Comparison of ENCODE assay signal across 8 mouse cellular contexts in the genomic region with DNA sequence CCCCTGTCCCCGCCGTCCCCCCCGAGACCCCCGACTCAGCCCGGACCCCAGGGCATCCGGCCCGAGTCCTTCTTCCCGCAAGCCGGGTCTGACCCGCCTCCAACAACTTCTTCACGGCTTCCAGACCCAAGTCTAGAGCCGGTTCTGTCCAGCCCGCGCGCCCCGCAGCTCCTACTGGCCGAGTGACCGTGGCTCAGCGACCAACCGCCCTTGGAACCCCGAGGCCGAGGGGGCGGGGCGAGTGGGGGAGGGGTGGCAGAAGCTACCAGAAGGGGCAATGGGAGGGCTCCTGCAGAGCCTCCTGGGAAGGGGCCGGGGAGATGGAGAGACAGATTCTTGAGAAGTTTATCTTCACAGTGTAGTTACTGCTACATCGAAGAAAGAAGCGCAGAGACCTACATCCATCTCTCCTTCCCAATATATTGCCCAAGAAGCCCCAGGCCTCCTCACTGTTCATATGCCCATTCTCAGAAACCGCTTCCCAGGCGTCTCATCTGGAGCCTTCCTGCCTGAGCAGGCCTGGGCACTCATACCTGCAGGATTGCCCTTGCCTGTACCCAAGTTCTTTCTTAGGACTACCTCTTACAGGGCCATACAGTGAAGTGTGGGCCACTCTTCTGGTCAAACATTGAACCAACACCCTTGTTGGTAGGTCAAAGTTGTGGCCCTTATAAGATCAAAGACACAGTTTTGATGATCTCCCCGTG. TPM values are rescaled to one million over a fixed set of nuclear protein-coding genes. Genes with fewer than 3 reads are reported as not detected.
A peak's percentile ranks its signal among the peaks of the same experiment; 100 is the strongest.
DNase-seq lines count a peak whose midpoint lies in the region; ATAC-seq lines count a peak whose summit lies in the region.

No protein-coding gene starts in this region.

- H3K27me3 ChIP-seq in forebrain, embryonic 10.5 days (ENCODE audit: poor library complexity, severe bottlenecking) = peaks cover 47% of the 10 kb centered on the region
- H3K27me3 ChIP-seq in hindbrain, embryonic 14.5 days (ENCODE audit: control insufficient read depth, insufficient read depth, low read length) = no peaks in the 10 kb centered on the region; the same call in 1 of the 2 replicates
- peaks cover 11% of the 10 kb centered on the region for H3K27me3 ChIP-seq in neural tube, embryonic 13.5 days

- peak overlapping the region; percentile 70 for H3K4me3 ChIP-seq in forebrain, embryonic 10.5 days
- peak overlapping the region; percentile 50 for H3K4me3 ChIP-seq in hindbrain, embryonic 14.5 days (replicated peaks; ENCODE audit: low read length)
- peak overlapping the region; percentile 59 for H3K4me3 ChIP-seq in neural tube, embryonic 13.5 days

- WGBS in forebrain, embryonic 10.5 days = 11% methylated on average over 30 of the region's 30 CpGs
- WGBS in hindbrain, embryonic 14.5 days = 10% methylated on average over 30 of the region's 30 CpGs
- WGBS in neural tube, embryonic 13.5 days = 14% methylated on average over 28 of the region's 30 CpGs

- ATAC-seq in hindbrain, embryonic 14.5 days (ENCODE audit: low FRiP score) = peak; percentile 24; the same call in 1 of the 2 replicates
- peak; percentile 57 for ATAC-seq in neural tube, embryonic 13.5 days (ENCODE audit: low read depth)
- no peak for ATAC-seq in megakaryocyte-erythroid progenitor cell, adult 5-6 weeks (replicated peaks; ENCODE audit: low FRiP score, low TSS enrichment, poor library complexity, severe bottlenecking)

- DNase-seq in gastrocnemius, postnatal 10 days = peak; percentile 41
- DNase-seq in gastrocnemius, adult 8-10 months (ENCODE audit: low spot score in 2 of 2) = no peak
- peak; percentile 74 for DNase-seq in adrenal gland, postnatal 25 days
- DNase-seq in forebrain, embryonic 10.5 days (ENCODE audit: extremely low spot score, low spot score) = peak; percentile 71
- DNase-seq in hindbrain, embryonic 14.5 days (ENCODE audit: low spot score) = no peak
- DNase-seq in liver = peak; percentile 49

- peak overlapping the region; percentile 97 for H3K4me2 ChIP-seq in hindbrain, embryonic 14.5 days (replicated peaks)
- peak overlapping the region; percentile 100 for H3K4me2 ChIP-seq in neural tube, embryonic 13.5 days

- peak overlapping the region; percentile 87 for H3K27ac ChIP-seq in forebrain, embryonic 10.5 days
- no peak overlapping the region for H3K27ac ChIP-seq in hindbrain, embryonic 14.5 days
- no peak overlapping the region for H3K27ac ChIP-seq in neural tube, embryonic 13.5 days (replicated peaks)

- H3K36me3 ChIP-seq in forebrain, embryonic 10.5 days (replicated peaks) = no peaks in the 10 kb centered on the region
- H3K36me3 ChIP-seq in hindbrain, embryonic 14.5 days (replicated peaks; ENCODE audit: control insufficient read depth, insufficient read depth) = no peaks in the 10 kb centered on the region
- H3K36me3 ChIP-seq in neural tube, embryonic 13.5 days = no peaks in the 10 kb centered on the region

- peak overlapping the region; percentile 76 for H3K9ac ChIP-seq in hindbrain, embryonic 14.5 days
- H3K9ac ChIP-seq in neural tube, embryonic 13.5 days = peak overlapping the region; percentile 76

- no peaks in the 10 kb centered on the region for H3K9me3 ChIP-seq in forebrain, embryonic 10.5 days
- H3K9me3 ChIP-seq in hindbrain, embryonic 14.5 days (ENCODE audit: control insufficient read depth, low read length) = no peaks in the 10 kb centered on the region
- no peaks in the 10 kb centered on the region for H3K9me3 ChIP-seq in neural tube, embryonic 13.5 days

- peaks cover 25% of the 10 kb centered on the region for H3K4me1 ChIP-seq in forebrain, embryonic 10.5 days
- peaks cover 3% of the 10 kb centered on the region; the same call in 1 of the 2 replicates for H3K4me1 ChIP-seq in hindbrain, embryonic 14.5 days (replicated peaks; ENCODE audit: control insufficient read depth, insufficient read depth, low read length)
- H3K4me1 ChIP-seq in neural tube, embryonic 13.5 days (replicated peaks) = peaks cover 23% of the 10 kb centered on the region

RNA-seq across cellular contexts. Expression of gene 4833427G06Rik, which starts 2.1 kb away (rescaled TPM):
- total RNA-seq in gastrocnemius, postnatal 10 days (2021) = not detected
- total RNA-seq in gastrocnemius, adult 8-10 months (2022) = not detected
- total RNA-seq in adrenal gland, postnatal 25 days (2021) = 0.46 TPM in 1 of 2 replicates, not detected in the other
- not detected in 2 replicates for polyA plus RNA-seq in forebrain, embryonic 10.5 days (2016; fragmentation: Nextera tagmentation; extraction: Ambion mirVana)
- 1.7 and 1.8 TPM in 2 replicates for polyA plus RNA-seq in hindbrain, embryonic 14.5 days (2014; fragmentation: Nextera tagmentation; extraction: Ambion mirVana)
- 0.60 TPM in 1 of 2 replicates, not detected in the other for polyA plus RNA-seq in neural tube, embryonic 13.5 days (2015; fragmentation: Nextera tagmentation; extraction: Ambion mirVana)
- total RNA-seq in megakaryocyte-erythroid progenitor cell, adult 5-6 weeks (2014; fragmentation: Nextera tagmentation) = not detected in 2 replicates
- not detected in 2 replicates for total RNA-seq in megakaryocyte-erythroid progenitor cell, adult 5-6 weeks (2017)

RNA-seq across cellular contexts. Expression of gene Layn, which starts 27.1 kb away (rescaled TPM):
- total RNA-seq in gastrocnemius, postnatal 10 days (2021) = 1 to 10 TPM; 2.4 to 2.9 TPM
- 1 to 10 TPM in 2 of 4 experiments, under 1 TPM in 2; 0.48 to 1.6 (median 1.0) TPM for total RNA-seq in gastrocnemius, adult 8-10 months (2022)
- total RNA-seq in adrenal gland, postnatal 25 days (2021) = 6.5 and 6.6 TPM in 2 replicates
- polyA plus RNA-seq in forebrain, embryonic 10.5 days (2016; fragmentation: Nextera tagmentation; extraction: Ambion mirVana) = 1.4 and 2.0 TPM in 2 replicates
- 2.1 TPM in 2 replicates for polyA plus RNA-seq in hindbrain, embryonic 14.5 days (2014; fragmentation: Nextera tagmentation; extraction: Ambion mirVana)
- 2.4 and 2.7 TPM in 2 replicates for polyA plus RNA-seq in neural tube, embryonic 13.5 days (2015; fragmentation: Nextera tagmentation; extraction: Ambion mirVana)
- total RNA-seq in megakaryocyte-erythroid progenitor cell, adult 5-6 weeks (2014; fragmentation: Nextera tagmentation) = not detected in 2 replicates
- total RNA-seq in megakaryocyte-erythroid progenitor cell, adult 5-6 weeks (2017) = 6.1 TPM in 1 of 2 replicates, not detected in the other

RNA-seq across cellular contexts. Expression of gene Btg4, which starts 43.3 kb away (rescaled TPM):
- total RNA-seq in gastrocnemius, postnatal 10 days (2021) = not detected
- total RNA-seq in gastrocnemius, adult 8-10 months (2022) = not detected
- total RNA-seq in adrenal gland, postnatal 25 days (2021) = not detected in 2 replicates
- not detected in 2 replicates for polyA plus RNA-seq in forebrain, embryonic 10.5 days (2016; fragmentation: Nextera tagmentation; extraction: Ambion mirVana)
- polyA plus RNA-seq in hindbrain, embryonic 14.5 days (2014; fragmentation: Nextera tagmentation; extraction: Ambion mirVana) = not detected in 2 replicates
- polyA plus RNA-seq in neural tube, embryonic 13.5 days (2015; fragmentation: Nextera tagmentation; extraction: Ambion mirVana) = not detected in 2 replicates
- not detected in 2 replicates for total RNA-seq in megakaryocyte-erythroid progenitor cell, adult 5-6 weeks (2014; fragmentation: Nextera tagmentation)
- total RNA-seq in megakaryocyte-erythroid progenitor cell, adult 5-6 weeks (2017) = not detected in 2 replicates

Comparison
In these comparisons a context has a peak if more than half of its experiments do, and no peak if none do; other contexts are left out.
1. DNase-seq: peak in gastrocnemius, postnatal 10 days (single experiment), adrenal gland, postnatal 25 days (single experiment), forebrain, embryonic 10.5 days (single experiment) and liver (single experiment); none in gastrocnemius, adult 8-10 months (0 of 2) and hindbrain, embryonic 14.5 days (single experiment).
2. Peak in every context shown above with its lines, with median percentiles within 50 percentile points of each other: H3K4me3 ChIP-seq.